Mouse (Mus musculus) kidney, adult 2 months (tissue): ENCODE measurements at regions not wholly inside any gene's neighbourhood (a gene's known extent, or its start where the extent isn't known, plus 50 kb on each side); places are given as distances from the start of the nearest gene placed in this dataset.

Experiments used
- CTCF ChIP-seq: fragments of 200-500 bp; conservative IDR thresholded peaks from 2 replicates; pipeline ENCODE4 v1.5.1; 2011; ENCODE audit warnings: low read depth, mild to moderate bottlenecking, control low read depth, low read length, moderate library complexity, mixed read lengths; ENCODE audit not compliant: insufficient read depth, insufficient read length
- POLR2A ChIP-seq: fragments of 200-500 bp; IDR thresholded peaks from one replicate; pipeline ENCODE4 v1.6.1; 2011; ENCODE audit warnings: low read depth, low read length, control low read depth

DNA sequence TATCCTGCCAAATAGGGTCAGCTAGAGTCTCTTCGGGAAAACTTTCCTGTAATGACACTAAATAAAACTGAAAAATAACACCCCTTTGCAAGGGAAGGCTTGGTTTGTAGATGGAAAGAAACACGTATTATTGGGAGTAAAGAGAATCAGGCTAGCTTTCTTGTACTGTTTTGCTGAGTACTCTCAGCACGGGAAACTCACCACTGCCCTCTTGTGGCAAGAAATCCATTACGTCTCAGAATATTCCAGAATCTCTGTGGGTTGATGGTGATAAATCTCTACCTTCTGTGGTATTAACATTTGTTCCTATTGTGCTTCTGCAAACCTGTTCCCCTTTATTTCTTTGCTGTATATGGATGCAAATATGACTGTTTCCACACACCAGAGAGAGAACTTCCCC, 64.8 kb upstream of the Nmur2 start:
- TF ChIP-seq POLR2A (no peak), CTCF (0 out of 2 replicates have a peak, but pooled peaks have one; percentile 18)
